16 mouse cellular contexts compared by ENCODE assay signal in the genomic region with DNA sequence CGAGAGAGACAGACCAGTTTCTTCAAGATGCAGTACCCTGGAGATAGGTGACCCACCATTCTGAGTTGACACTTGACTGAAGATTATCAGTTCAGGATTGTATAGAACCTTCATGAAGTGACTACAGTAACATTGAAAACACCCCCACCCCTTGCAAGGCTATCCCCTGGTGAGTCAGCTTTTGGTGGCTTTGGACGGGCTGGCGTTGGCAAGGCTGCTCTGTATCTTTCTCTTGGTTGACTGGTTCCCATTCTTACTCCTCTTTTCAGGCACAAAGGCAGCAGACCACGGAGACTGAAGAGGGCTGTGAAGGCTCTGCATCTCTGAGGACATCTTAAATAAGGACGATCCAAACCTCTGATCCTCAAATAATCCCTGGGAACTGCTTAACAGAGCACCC. TPM values are rescaled to one million over a fixed set of nuclear protein-coding genes. Genes with fewer than 3 reads are reported as not detected.
"Had no signal": no experiment of that assay in that cellular context is flagged by ENCODE, and none has a peak within 500 bp of the region (broad histone marks: within the 10 kb centered on the region; RNA-seq: fewer than 3 reads in every experiment).

No protein-coding gene starts in this region.

- H3K4me3 ChIP-seq: neural tube, embryonic 15.5 days; stomach, embryonic 15.5 days had no signal

- H3K27ac ChIP-seq: neural tube, embryonic 15.5 days; stomach, embryonic 15.5 days; stomach, postnatal 0 days had no signal

- H3K9ac ChIP-seq: neural tube, embryonic 15.5 days; stomach, embryonic 15.5 days had no signal

- H3K9me3 ChIP-seq: neural tube, embryonic 15.5 days; stomach, embryonic 15.5 days had no signal

- H3K4me2 ChIP-seq: neural tube, embryonic 15.5 days; stomach, embryonic 15.5 days had no signal

- DNase-seq: retina, postnatal 1 day; right cerebral cortex, adult 18-20 months; right cerebral cortex, postnatal 14 days; right cerebral cortex, postnatal 25 days; right cerebral cortex, postnatal 4 days; spleen, adult 18-20 months; thymus, adult 18-20 months; thymus, adult 2 months; thymus, postnatal 14 days; thymus, postnatal 25 days; thymus, postnatal 36 days; thymus, postnatal 4 days had no signal

RNA-seq across cellular contexts. Expression of gene Pou4f1, which starts 10.8 kb away (rescaled TPM):
- total RNA-seq: neutrophil, adult 5-6 weeks had no signal
